Mouse (Mus musculus): ENCODE results near the gene Olfr709-ps1.
"Not testable (repeated sequence)": the region's sequence is repeated elsewhere in the genome, so short reads cannot be mapped to it uniquely, and the experiment has no call there.

The Olfr709-ps1 gene

GRCm38 (mm10) chr7:106932119-106932518, at the start of gene Olfr709-ps1:
TSS of gene Olfr709-ps1 (minus strand) at chr7:106932219.
- no peak for DNase-seq (ENCODE audit: low spot score in 2 of 2)

GRCm38 (mm10) chr7:106975353-106975752, 43.3 kb upstream of the Olfr709-ps1 start, which contains the start of gene Olfr711:
TSS of gene Olfr711 (minus strand) at chr7:106975453.
- no peak for DNase-seq (ENCODE audit: low spot score in 2 of 2)

GRCm38 (mm10) chr7:106967503-106967902, 35.5 kb upstream of the Olfr709-ps1 start:
- peak in 1 of 2 experiments; percentile 5 for DNase-seq (ENCODE audit: low spot score in 2 of 2)

- DNase-seq (ENCODE audit: low spot score in 2 of 2) = no peak
Measured at GRCm38 (mm10) chr7:106963837-106964236, 31.8 kb upstream of the Olfr709-ps1 start, which contains the start of gene Olfr6. TSS of gene Olfr6 (minus strand) at chr7:106963937.

GRCm38 (mm10) chr7:106948212-106948611, 16.2 kb upstream of the Olfr709-ps1 start, which contains the start of gene Olfr710:
TSS of gene Olfr710 (minus strand) at chr7:106948312.
- no peak for DNase-seq (ENCODE audit: low spot score in 2 of 2)

- peak; percentile 5 to 14 for DNase-seq (ENCODE audit: low spot score in 2 of 2)
Measured at GRCm38 (mm10) chr7:106920961-106921360, 11.1 kb downstream of the Olfr709-ps1 start.

GRCm38 (mm10) chr7:106907676-106908075, 24.3 kb downstream of the Olfr709-ps1 start, which contains the start of gene Olfr1532-ps1:
TSS of gene Olfr1532-ps1 (plus strand) at chr7:106908001.
- DNase-seq (ENCODE audit: low spot score in 2 of 2) = no peak

- not testable (repeated sequence) for DNase-seq (ENCODE audit: low spot score in 2 of 2)
Measured at GRCm38 (mm10) chr7:106901141-106901540, 30.9 kb downstream of the Olfr709-ps1 start, which contains the start of gene Olfr707. TSS of gene Olfr707 (minus strand) at chr7:106901241.

GRCm38 (mm10) chr7:106888062-106888461, 44.0 kb downstream of the Olfr709-ps1 start, which contains the start of gene Olfr706:
TSS of gene Olfr706 (minus strand) at chr7:106888162.
- DNase-seq (ENCODE audit: low spot score in 2 of 2) = no peak

- no peak for DNase-seq (ENCODE audit: low spot score in 2 of 2)
Measured at GRCm38 (mm10) chr7:106876791-106877190, 55.2 kb downstream of the Olfr709-ps1 start, which contains the start of gene Olfr705. TSS of gene Olfr705 (minus strand) at chr7:106876891.
